Mouse (Mus musculus) liver, embryonic 14.5 days (tissue): ENCODE data around the gene Lin7b. TPM values are rescaled to one million over a fixed set of nuclear protein-coding genes. Genes with fewer than 3 reads are reported as not detected.
A peak's percentile ranks its signal among the peaks of the same experiment; 100 is the strongest.

Experiments used
- ATAC-seq: fragments of 200-750 bp; cut with Nextera tagmentation; 2 replicates; pipeline ENCODE4 v1.8.0; 2017; ENCODE audit warnings: moderate number of reproducible peaks, mild to moderate bottlenecking, moderate library complexity; ENCODE audit not compliant: insufficient read depth
- DNase-seq, 3 experiments: peaks; one replicate each; pipeline ENCODE4 v3.0.0-alpha.2; 2012 to 2013; ENCODE audit warnings: low read depth in 3 of 3, low spot score in 3 of 3
- H3K27ac ChIP-seq: fragments of 300-500 bp; sonication (generic); 2 replicates; pipeline ENCODE4 v1.5.1; 2014; ENCODE audit warnings: moderate library complexity, mild to moderate bottlenecking, control low read depth, inconsistent platforms
- H3K27me3 ChIP-seq: fragments of 300-500 bp; sonication (generic); 2 replicates; pipeline ENCODE4 v1.6.1; 2014; ENCODE audit warnings: mild to moderate bottlenecking, low read length, moderate library complexity; ENCODE audit not compliant: control insufficient read depth, insufficient read depth
- H3K36me3 ChIP-seq: fragments of 300-500 bp; sonication (generic); replicated peaks from 2 replicates; pipeline ENCODE4 v1.6.1; 2014; ENCODE audit warnings: low read depth; ENCODE audit not compliant: control insufficient read depth, insufficient read depth
- H3K4me1 ChIP-seq, 2 experiments: fragments of 200-500 bp in 1 of 2; fragments of 300-500 bp in 1 of 2; sonication (generic) in 1 of 2; replicated peaks; 2 replicates each; pipeline ENCODE4 v1.6.1; 2012 to 2014; ENCODE audit warnings: antibody characterized with exemption in 1 of 2, inconsistent platforms in 1 of 2, low read length in 1 of 2; ENCODE audit not compliant: control insufficient read depth in 2 of 2, insufficient read depth in 2 of 2
- H3K4me2 ChIP-seq: fragments of 300-500 bp; sonication (generic); 2 replicates; pipeline ENCODE4 v1.6.1; 2014; ENCODE audit warnings: low read depth, mild to moderate bottlenecking, control low read depth, moderate library complexity
- H3K4me3 ChIP-seq, 2 experiments: fragments of 200-500 bp in 1 of 2; fragments of 300-500 bp in 1 of 2; sonication (generic) in 1 of 2; 2 replicates each; pipeline ENCODE4 v1.5.1; 2012 to 2014; ENCODE audit warnings: low read depth in 2 of 2, low read length in 2 of 2, mild to moderate bottlenecking in 2 of 2, control low read depth in 1 of 2, inconsistent platforms in 1 of 2, moderate library complexity in 1 of 2; ENCODE audit not compliant: insufficient read depth in 1 of 2
- H3K9ac ChIP-seq: fragments of 300-500 bp; sonication (generic); replicated peaks from 2 replicates; pipeline ENCODE4 v1.6.1; 2014; ENCODE audit warnings: mild to moderate bottlenecking, control low read depth, moderate library complexity
- H3K9me3 ChIP-seq: fragments of 300-500 bp; sonication (generic); 2 replicates; pipeline ENCODE4 v1.6.1; 2016; ENCODE audit warnings: low read length, mixed read lengths; ENCODE audit not compliant: control insufficient read depth
- CTCF ChIP-seq: IDR thresholded peaks from 2 replicates; pipeline ENCODE4 v1.5.1; 2016; ENCODE audit warnings: antibody characterized with exemption, low read depth, control low read depth
- EP300 ChIP-seq: IDR thresholded peaks from 2 replicates; pipeline ENCODE4 v1.6.1; 2016; ENCODE audit warnings: antibody characterized with exemption, low read depth
- WGBS: fragments of 180-500 bp; shearing (Covaris S2); extraction: QIAGEN DNeasy Blood & Tissue Kit; methylation state at CpG from one replicate; pipeline ENCODE4 v1.1.7; 2014; ENCODE audit not compliant: insufficient replicate concordance; 5-methylcytosine and 5-hydroxymethylcytosine counted together
- polyA plus RNA-seq, 2 experiments: library from polyadenylated mRNA; depleted of rRNA in 1 of 2; stranded (reverse) in 1 of 2; unstranded in 1 of 2; fragments of >200 nt; fragmentation: Nextera tagmentation in 1 of 2; extraction: Ambion mirVana in 1 of 2; gene quantifications; 2 replicates each; pipeline versions ENCODE4 v1.2.1 to v1.2.3; 2012 to 2014

Lin7b gene
- polyA plus RNA-seq, 2 experiments = 0.10 to 0.20 TPM

GRCm38 (mm10) chr7:45413864-45414739 lies 43.7 kb upstream of the Lin7b start:
- no peaks in the 10 kb centered on the region for H3K4me1 ChIP-seq
- 2% methylated on average over 27 of the region's 27 CpGs for WGBS
- no peaks in the 10 kb centered on the region for H3K9me3 ChIP-seq
- no peaks in the 10 kb centered on the region for H3K36me3 ChIP-seq
- DNase-seq (no peak), ATAC-seq (no peak)
- H3K27ac ChIP-seq = no peak overlapping the region
- TF ChIP-seq EP300 (no peak), CTCF (no peak)
- no peak overlapping the region for H3K9ac ChIP-seq
- peaks cover 96% of the 10 kb centered on the region for H3K27me3 ChIP-seq
- peak overlapping the region in 1 of 2 experiments; percentile 43; a peak in 2 of 4 replicates for H3K4me3 ChIP-seq
- H3K4me2 ChIP-seq = peak overlapping the region; percentile 59

- TF ChIP-seq CTCF = no peak
- no peak for TF ChIP-seq EP300
- H3K36me3 ChIP-seq = no peaks in the 10 kb centered on the region
- no peak for ATAC-seq
- peak within 1 kb of the TSS in 1 of 2 experiments; percentile 43; a peak in 2 of 4 replicates for H3K4me3 ChIP-seq
- DNase-seq = no peak
- WGBS = 4% methylated on average over 43 of the region's 45 CpGs
- H3K27me3 ChIP-seq = peaks cover 96% of the 10 kb centered on the region
- H3K4me1 ChIP-seq = no peaks in the 10 kb centered on the region
- H3K9me3 ChIP-seq = no peaks in the 10 kb centered on the region
- no peak within 1 kb of the TSS for H3K27ac ChIP-seq
- H3K9ac ChIP-seq = no peak within 1 kb of the TSS
- peak within 1 kb of the TSS; percentile 59 for H3K4me2 ChIP-seq
Measured at GRCm38 (mm10) chr7:45413113-45413863, 42.9 kb upstream of the Lin7b start, which contains the start of gene Ntf5. TSS of gene Ntf5 (plus strand) at chr7:45413695.

DNA sequence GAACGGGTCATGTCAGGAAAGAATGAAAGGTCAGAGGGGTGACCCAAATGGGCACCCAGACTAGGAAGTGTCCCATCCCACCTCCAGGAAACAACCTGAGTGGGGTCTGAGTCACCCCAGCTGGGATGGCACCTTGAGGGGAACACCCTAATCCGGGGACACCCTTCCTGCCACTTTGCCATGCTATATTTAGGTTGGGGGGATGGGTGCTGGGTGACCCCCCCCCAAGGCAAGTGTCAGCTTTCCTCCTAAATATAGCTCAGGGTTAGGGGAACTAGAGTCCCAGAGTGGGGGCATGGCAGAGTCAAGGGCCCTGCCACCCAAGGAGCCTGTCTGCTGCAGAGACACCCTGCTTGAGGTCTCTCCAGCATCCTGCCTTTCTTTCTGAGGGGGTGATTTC lies 42.0 kb upstream of the Lin7b start:
- 53% methylated on average over 2 of the region's 2 CpGs for WGBS
- H3K4me2 ChIP-seq = no peak overlapping the region
- no peak overlapping the region for H3K4me3 ChIP-seq
- H3K4me1 ChIP-seq = no peaks in the 10 kb centered on the region
- no peak for ATAC-seq
- peaks cover 96% of the 10 kb centered on the region for H3K27me3 ChIP-seq
- no peaks in the 10 kb centered on the region for H3K9me3 ChIP-seq
- no peak overlapping the region for H3K9ac ChIP-seq
- TF ChIP-seq CTCF = no peak
- H3K27ac ChIP-seq = no peak overlapping the region
- no peaks in the 10 kb centered on the region for H3K36me3 ChIP-seq
- DNase-seq = no peak

DNA sequence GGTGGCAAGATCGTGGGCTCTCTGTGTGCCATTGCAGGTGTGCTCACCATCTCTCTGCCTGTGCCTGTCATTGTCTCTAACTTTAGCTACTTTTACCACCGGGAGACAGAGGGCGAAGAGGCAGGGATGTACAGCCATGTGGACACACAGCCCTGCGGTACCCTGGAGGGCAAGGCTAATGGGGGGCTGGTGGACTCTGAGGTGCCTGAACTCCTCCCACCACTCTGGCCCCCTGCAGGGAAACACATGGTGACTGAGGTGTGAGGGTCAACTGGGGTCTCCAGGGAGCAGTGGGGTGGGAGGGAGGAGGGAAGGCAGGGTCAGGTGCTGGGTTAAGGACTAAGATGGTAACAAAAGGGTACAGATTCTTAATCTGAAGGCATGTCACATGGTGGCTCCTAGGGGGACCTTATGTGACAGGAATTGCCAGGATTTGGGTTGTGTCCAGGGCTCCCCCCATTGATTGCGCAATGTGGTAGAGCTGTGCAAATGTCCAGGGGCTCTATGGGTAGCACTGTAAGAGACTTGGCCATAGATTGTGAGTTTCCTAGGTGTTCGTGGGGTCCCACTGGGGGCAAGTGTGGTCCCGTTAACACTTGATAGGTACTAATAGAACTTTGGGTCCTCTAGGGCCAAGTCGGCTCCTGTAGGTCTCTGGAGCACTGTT lies 39.2 kb upstream of the Lin7b start:
- WGBS = 69% methylated on average over 8 of the region's 8 CpGs
- no peak overlapping the region for H3K4me3 ChIP-seq
- H3K9ac ChIP-seq = no peak overlapping the region
- H3K36me3 ChIP-seq = no peaks in the 10 kb centered on the region
- H3K4me2 ChIP-seq = no peak overlapping the region
- no peaks in the 10 kb centered on the region for H3K9me3 ChIP-seq
- DNase-seq = no peak
- TF ChIP-seq CTCF (no peak), EP300 (no peak)
- no peak overlapping the region for H3K27ac ChIP-seq
- H3K4me1 ChIP-seq = no peaks in the 10 kb centered on the region
- H3K27me3 ChIP-seq = peaks cover 92% of the 10 kb centered on the region
- ATAC-seq = no peak

DNA sequence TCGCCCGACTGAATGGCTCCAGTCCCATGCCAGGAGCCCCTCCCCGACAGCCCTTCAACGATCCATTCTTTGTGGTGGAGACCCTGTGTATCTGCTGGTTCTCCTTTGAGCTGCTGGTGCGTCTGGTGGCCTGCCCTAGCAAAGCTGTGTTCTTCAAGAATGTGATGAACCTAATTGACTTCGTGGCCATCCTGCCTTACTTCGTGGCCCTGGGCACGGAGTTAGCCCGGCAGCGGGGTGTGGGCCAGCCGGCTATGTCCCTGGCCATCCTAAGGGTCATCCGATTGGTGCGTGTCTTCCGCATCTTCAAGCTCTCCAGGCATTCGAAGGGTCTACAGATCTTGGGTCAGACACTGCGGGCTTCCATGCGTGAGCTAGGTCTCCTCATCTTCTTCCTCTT lies 38.6 kb upstream of the Lin7b start:
- H3K27ac ChIP-seq = no peak overlapping the region
- DNase-seq (no peak), ATAC-seq (no peak)
- peaks cover 86% of the 10 kb centered on the region for H3K27me3 ChIP-seq
- H3K4me1 ChIP-seq = no peaks in the 10 kb centered on the region
- no peak for TF ChIP-seq EP300
- no peak for TF ChIP-seq CTCF
- H3K9ac ChIP-seq = no peak overlapping the region
- H3K4me3 ChIP-seq = no peak overlapping the region
- 69% methylated on average over 17 of the region's 17 CpGs for WGBS
- no peaks in the 10 kb centered on the region for H3K9me3 ChIP-seq
- no peaks in the 10 kb centered on the region for H3K36me3 ChIP-seq
- no peak overlapping the region for H3K4me2 ChIP-seq
